Mouse (Mus musculus): ENCODE measurements around the gene Slf2. TPM values are rescaled to one million over a fixed set of nuclear protein-coding genes. Genes with fewer than 3 reads are reported as not detected.

Gene Slf2
- polyA plus RNA-seq, 1 experiment from 2014 or later = 30.3 TPM

DNA sequence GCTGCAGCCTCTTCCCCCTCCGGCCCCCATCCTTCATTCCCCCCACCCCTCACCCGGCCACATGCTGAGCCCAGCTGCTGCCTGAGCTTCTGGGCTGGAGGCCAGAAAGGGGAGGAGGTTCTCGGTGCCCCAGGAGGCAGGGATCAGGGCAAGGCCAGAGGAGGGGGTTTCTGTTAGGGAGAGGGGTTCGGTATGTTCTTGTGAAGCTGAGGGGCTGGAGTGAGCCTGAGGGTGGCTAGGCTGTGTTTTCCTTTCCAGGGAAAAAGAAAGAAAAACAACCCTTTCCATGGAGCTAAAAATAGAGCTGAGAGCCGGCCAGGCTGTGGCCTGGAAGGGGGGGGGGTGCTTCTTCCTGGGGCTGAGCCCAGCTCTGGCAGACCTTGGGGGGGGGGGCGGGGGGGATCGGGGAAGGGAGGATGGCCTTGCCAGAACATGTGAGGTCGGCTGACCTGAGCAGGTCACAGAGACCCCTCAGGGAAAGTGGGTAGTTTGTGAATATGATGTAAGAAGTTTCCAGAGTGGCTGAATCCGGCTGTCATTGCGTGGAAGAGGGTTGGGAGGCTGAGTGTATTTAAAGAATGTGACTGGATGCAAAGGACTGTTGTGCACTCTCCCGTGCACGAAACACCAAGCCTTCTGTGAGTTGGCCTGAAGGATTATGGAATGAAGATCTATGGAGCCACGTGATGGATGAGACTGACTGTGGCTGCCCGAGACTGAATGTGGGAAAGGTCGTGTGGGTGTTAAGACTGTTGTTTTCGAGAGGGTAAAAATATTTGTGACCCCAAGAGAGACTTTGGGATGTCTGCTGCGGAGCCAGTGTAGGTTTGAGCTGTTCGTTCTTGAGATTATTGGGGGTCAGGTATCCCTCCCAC, 85.6 kb downstream of the Slf2 start:
- Histone ChIP-seq H3K4me3 (ENCODE audit: low read depth, low read length) (peak overlapping the region; percentile 68), H3K27me3 (ENCODE audit: control insufficient read depth, insufficient read depth, low read depth, low read length) (no peaks in the 10 kb centered on the region), H3K27ac (ENCODE audit: low read length) (peak overlapping the region; percentile 90), H3K9ac (ENCODE audit: low read depth, low read length) (peak overlapping the region; percentile 69), H3K4me1 (ENCODE audit: control insufficient read depth, insufficient read depth, low read length) (peaks cover 31% of the 10 kb centered on the region), H3K36me3 (ENCODE audit: control insufficient read depth, insufficient read depth, low read length) (peaks cover 2% of the 10 kb centered on the region; the same call in 1 of the 2 replicates), H3K9me3 (replicated peaks; ENCODE audit: control insufficient read depth, low read length, poor library complexity, severe bottlenecking) (no peaks in the 10 kb centered on the region), H3K4me2 (ENCODE audit: low read length) (peak overlapping the region; percentile 89)
- ATAC-seq = peak; percentile 15
- WGBS = under 1% methylated on average over 16 of the region's 18 CpGs

DNA sequence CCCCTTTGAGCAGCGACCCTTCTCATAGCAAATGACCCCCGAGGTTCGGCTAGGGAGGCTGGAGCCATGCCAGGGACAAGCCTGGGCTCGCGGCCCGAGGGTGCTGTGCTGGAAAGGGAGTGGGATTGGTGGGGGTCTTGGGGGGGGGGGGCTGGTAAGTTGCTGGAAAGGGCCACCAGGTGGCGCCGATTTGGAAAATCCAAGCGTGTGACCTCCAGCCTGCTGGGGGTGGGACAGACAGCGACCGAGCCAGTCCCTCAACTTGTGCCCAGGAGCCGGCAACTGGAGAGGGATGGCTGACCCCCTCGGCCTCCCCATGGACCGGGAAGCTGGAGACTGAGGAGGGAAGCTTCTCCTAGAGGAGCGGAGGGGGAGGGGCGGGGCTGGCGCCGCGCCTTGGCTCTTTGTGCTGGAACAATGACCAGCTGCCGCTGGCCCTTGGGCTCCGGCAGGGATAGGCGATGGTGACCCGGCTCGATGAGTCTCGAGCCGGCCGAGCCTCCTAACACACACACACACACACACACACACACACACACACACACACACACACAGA, 86.3 kb downstream of the Slf2 start:
- peak; percentile 75 for ATAC-seq
- Histone ChIP-seq H3K9ac (ENCODE audit: low read depth, low read length) (peak overlapping the region; percentile 69), H3K4me3 (ENCODE audit: low read depth, low read length) (peak overlapping the region; percentile 68), H3K27ac (ENCODE audit: low read length) (peak overlapping the region; percentile 90), H3K27me3 (ENCODE audit: control insufficient read depth, insufficient read depth, low read depth, low read length) (no peaks in the 10 kb centered on the region), H3K4me2 (ENCODE audit: low read length) (peak overlapping the region; percentile 89), H3K4me1 (ENCODE audit: control insufficient read depth, insufficient read depth, low read length) (peaks cover 31% of the 10 kb centered on the region), H3K36me3 (ENCODE audit: control insufficient read depth, insufficient read depth, low read length) (no peaks in the 10 kb centered on the region), H3K9me3 (replicated peaks; ENCODE audit: control insufficient read depth, low read length, poor library complexity, severe bottlenecking) (no peaks in the 10 kb centered on the region)
- WGBS = under 1% methylated on average over 27 of the region's 27 CpGs

GRCm38 (mm10) chr19:45017909-45018308, 87.0 kb downstream of the Slf2 start:
- Histone ChIP-seq H3K27ac (ENCODE audit: low read length) (peak overlapping the region; percentile 90), H3K4me2 (ENCODE audit: low read length) (peak overlapping the region; percentile 89), H3K4me3 (ENCODE audit: low read depth, low read length) (peak overlapping the region; percentile 68), H3K4me1 (ENCODE audit: control insufficient read depth, insufficient read depth, low read length) (peaks cover 31% of the 10 kb centered on the region), H3K9ac (ENCODE audit: low read depth, low read length) (peak overlapping the region; percentile 69), H3K36me3 (ENCODE audit: control insufficient read depth, insufficient read depth, low read length) (no peaks in the 10 kb centered on the region), H3K9me3 (replicated peaks; ENCODE audit: control insufficient read depth, low read length, poor library complexity, severe bottlenecking) (no peaks in the 10 kb centered on the region), H3K27me3 (ENCODE audit: control insufficient read depth, insufficient read depth, low read depth, low read length) (no peaks in the 10 kb centered on the region)
- 0% methylated on average over 18 of the region's 48 CpGs for WGBS
- peak; percentile 72 for ATAC-seq

GRCm38 (mm10) chr19:45018351-45018831, 87.4 kb downstream of the Slf2 start:
- Histone ChIP-seq H3K9me3 (replicated peaks; ENCODE audit: control insufficient read depth, low read length, poor library complexity, severe bottlenecking) (no peaks in the 10 kb centered on the region), H3K4me1 (ENCODE audit: control insufficient read depth, insufficient read depth, low read length) (peaks cover 31% of the 10 kb centered on the region), H3K27ac (ENCODE audit: low read length) (peak overlapping the region; percentile 90), H3K4me3 (ENCODE audit: low read depth, low read length) (peak overlapping the region; percentile 68), H3K36me3 (ENCODE audit: control insufficient read depth, insufficient read depth, low read length) (no peaks in the 10 kb centered on the region), H3K9ac (ENCODE audit: low read depth, low read length) (peak overlapping the region; percentile 69), H3K27me3 (ENCODE audit: control insufficient read depth, insufficient read depth, low read depth, low read length) (no peaks in the 10 kb centered on the region), H3K4me2 (ENCODE audit: low read length) (peak overlapping the region; percentile 89)
- 0% methylated on average over 13 of the region's 13 CpGs for WGBS
- peak; percentile 4; the same call in 1 of the 2 replicates for ATAC-seq

- Histone ChIP-seq H3K27me3 (ENCODE audit: control insufficient read depth, insufficient read depth, low read depth, low read length) (no peaks in the 10 kb centered on the region), H3K9me3 (replicated peaks; ENCODE audit: control insufficient read depth, low read length, poor library complexity, severe bottlenecking) (no peaks in the 10 kb centered on the region), H3K4me1 (ENCODE audit: control insufficient read depth, insufficient read depth, low read length) (peaks cover 24% of the 10 kb centered on the region), H3K4me2 (ENCODE audit: low read length) (no peak overlapping the region), H3K4me3 (ENCODE audit: low read depth, low read length) (no peak overlapping the region), H3K36me3 (ENCODE audit: control insufficient read depth, insufficient read depth, low read length) (no peaks in the 10 kb centered on the region), H3K27ac (ENCODE audit: low read length) (no peak overlapping the region), H3K9ac (ENCODE audit: low read depth, low read length) (0 out of 2 replicates have a peak overlapping the region, but pooled peaks have one; percentile 11)
- ATAC-seq = no peak
- WGBS = 77% methylated on average over 6 of the region's 6 CpGs
These were observed 89.4 kb downstream of the Slf2 start for GRCm38 (mm10) chr19:45020348-45020747.

GRCm38 (mm10) chr19:45021362-45021761, 90.4 kb downstream of the Slf2 start:
- H3K9ac ChIP-seq (ENCODE audit: low read depth, low read length) = no peak overlapping the region
- peaks cover 14% of the 10 kb centered on the region for H3K4me1 ChIP-seq (ENCODE audit: control insufficient read depth, insufficient read depth, low read length)
- no peaks in the 10 kb centered on the region for H3K27me3 ChIP-seq (ENCODE audit: control insufficient read depth, insufficient read depth, low read depth, low read length)
- no peak overlapping the region for H3K27ac ChIP-seq (ENCODE audit: low read length)
- 95% methylated on average over 15 of the region's 15 CpGs for WGBS
- no peak overlapping the region for H3K4me3 ChIP-seq (ENCODE audit: low read depth, low read length)
- H3K4me2 ChIP-seq (ENCODE audit: low read length) = no peak overlapping the region
- H3K9me3 ChIP-seq (replicated peaks; ENCODE audit: control insufficient read depth, low read length, poor library complexity, severe bottlenecking) = no peaks in the 10 kb centered on the region
- no peak for ATAC-seq
- peaks cover 8% of the 10 kb centered on the region; the same call in 1 of the 2 replicates for H3K36me3 ChIP-seq (ENCODE audit: control insufficient read depth, insufficient read depth, low read length)

- no peak overlapping the region for H3K4me3 ChIP-seq (ENCODE audit: low read depth, low read length)
- H3K9me3 ChIP-seq (replicated peaks; ENCODE audit: control insufficient read depth, low read length, poor library complexity, severe bottlenecking) = no peaks in the 10 kb centered on the region
- H3K27ac ChIP-seq (ENCODE audit: low read length) = no peak overlapping the region
- WGBS = 87% methylated on average over 11 of the region's 11 CpGs
- no peak overlapping the region for H3K9ac ChIP-seq (ENCODE audit: low read depth, low read length)
- H3K27me3 ChIP-seq (ENCODE audit: control insufficient read depth, insufficient read depth, low read depth, low read length) = no peaks in the 10 kb centered on the region
- no peak overlapping the region for H3K4me2 ChIP-seq (ENCODE audit: low read length)
- peaks cover under 1% of the 10 kb centered on the region for H3K4me1 ChIP-seq (ENCODE audit: control insufficient read depth, insufficient read depth, low read length)
- ATAC-seq = peak; percentile 26; the same call in 1 of the 2 replicates
- H3K36me3 ChIP-seq (ENCODE audit: control insufficient read depth, insufficient read depth, low read length) = peaks cover 13% of the 10 kb centered on the region; the same call in 1 of the 2 replicates
These were observed 93.0 kb downstream of the Slf2 start for GRCm38 (mm10) chr19:45023993-45024392.

- peaks cover 13% of the 10 kb centered on the region; the same call in 1 of the 2 replicates for H3K36me3 ChIP-seq (ENCODE audit: control insufficient read depth, insufficient read depth, low read length)
These were observed 93.8 kb downstream of the Slf2 start for GRCm38 (mm10) chr19:45024775-45025174.

More at GRCm38 (mm10) chr19:45024775-45025174, 93.8 kb downstream of the Slf2 start:
- WGBS = 87% methylated on average over 20 of the region's 20 CpGs
- Histone ChIP-seq H3K4me1 (ENCODE audit: control insufficient read depth, insufficient read depth, low read length) (no peaks in the 10 kb centered on the region), H3K27me3 (ENCODE audit: control insufficient read depth, insufficient read depth, low read depth, low read length) (no peaks in the 10 kb centered on the region), H3K4me2 (ENCODE audit: low read length) (no peak overlapping the region), H3K9ac (ENCODE audit: low read depth, low read length) (no peak overlapping the region), H3K4me3 (ENCODE audit: low read depth, low read length) (no peak overlapping the region), H3K27ac (ENCODE audit: low read length) (no peak overlapping the region), H3K9me3 (replicated peaks; ENCODE audit: control insufficient read depth, low read length, poor library complexity, severe bottlenecking) (no peaks in the 10 kb centered on the region)
- no peak for ATAC-seq

All from midbrain, embryonic 16.5 days (tissue).